Mouse (Mus musculus): Measurements from ENCODE around the gene Igfbp4. TPM values are rescaled to one million over a fixed set of nuclear protein-coding genes. Genes with fewer than 3 reads are reported as not detected.

The Igfbp4 gene
- polyA plus RNA-seq, 1 experiment from 2014 or later: 371 TPM

DNA sequence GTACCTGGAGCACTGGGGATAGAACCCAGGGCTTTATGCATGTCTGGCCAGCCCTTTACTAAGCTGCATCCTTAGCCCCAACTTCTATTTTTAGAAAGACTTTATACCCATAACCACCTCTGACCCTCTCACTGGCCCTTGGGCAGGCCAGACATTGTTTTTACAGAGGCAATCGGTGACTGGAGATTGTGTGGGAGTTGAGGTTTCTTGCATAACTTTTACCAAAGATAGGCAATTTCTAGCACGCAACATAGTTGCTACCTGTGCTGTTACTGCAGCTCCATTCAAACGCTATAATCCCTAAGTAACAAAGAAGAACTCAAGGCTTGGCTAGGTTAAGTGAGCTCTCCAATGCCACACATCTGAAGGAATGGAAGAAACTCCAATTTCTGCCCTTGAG lies 40.5 kb downstream of the Igfbp4 start:
- no peak overlapping the region for H3K27ac ChIP-seq (ENCODE audit: poor library complexity, severe bottlenecking)
- no peak for ATAC-seq (ENCODE audit: insufficient number of reproducible peaks, low FRiP score)
- H3K4me1 ChIP-seq (replicated peaks): peaks cover 16% of the 10 kb centered on the region
- H3K9ac ChIP-seq: no peak overlapping the region
- H3K27me3 ChIP-seq (replicated peaks): no peaks in the 10 kb centered on the region
- H3K4me3 ChIP-seq: no peak overlapping the region
- no peaks in the 10 kb centered on the region for H3K9me3 ChIP-seq (replicated peaks)
- no peaks in the 10 kb centered on the region for H3K36me3 ChIP-seq
- 59% methylated on average over 3 of the region's 3 CpGs for WGBS
- H3K4me2 ChIP-seq: no peak overlapping the region

GRCm38 (mm10) chr11:99082098-99082497 lies 41.1 kb downstream of the Igfbp4 start:
- H3K27ac ChIP-seq (ENCODE audit: poor library complexity, severe bottlenecking): no peak overlapping the region
- H3K4me2 ChIP-seq: no peak overlapping the region
- no peaks in the 10 kb centered on the region for H3K27me3 ChIP-seq (replicated peaks)
- WGBS: 61% methylated on average over 8 of the region's 8 CpGs
- no peaks in the 10 kb centered on the region for H3K9me3 ChIP-seq (replicated peaks)
- H3K4me1 ChIP-seq (replicated peaks): peaks cover 16% of the 10 kb centered on the region
- 0 out of 2 replicates have a peak, but pooled peaks have one; percentile 16 for ATAC-seq (ENCODE audit: insufficient number of reproducible peaks, low FRiP score)
- no peak overlapping the region for H3K4me3 ChIP-seq
- H3K36me3 ChIP-seq: no peaks in the 10 kb centered on the region
- H3K9ac ChIP-seq: no peak overlapping the region

GRCm38 (mm10) chr11:99083516-99083915 lies 42.5 kb downstream of the Igfbp4 start:
- H3K36me3 ChIP-seq: no peaks in the 10 kb centered on the region
- no peak overlapping the region for H3K9ac ChIP-seq
- no peaks in the 10 kb centered on the region for H3K9me3 ChIP-seq (replicated peaks)
- ATAC-seq (ENCODE audit: insufficient number of reproducible peaks, low FRiP score): no peak
- H3K4me1 ChIP-seq (replicated peaks): peaks cover 25% of the 10 kb centered on the region
- no peak overlapping the region for H3K27ac ChIP-seq (ENCODE audit: poor library complexity, severe bottlenecking)
- 89% methylated on average over 8 of the region's 8 CpGs for WGBS
- H3K4me2 ChIP-seq: no peak overlapping the region
- H3K4me3 ChIP-seq: no peak overlapping the region
- no peaks in the 10 kb centered on the region for H3K27me3 ChIP-seq (replicated peaks)

GRCm38 (mm10) chr11:99084366-99084765 lies 43.3 kb downstream of the Igfbp4 start:
- Histone ChIP-seq H3K4me2 (no peak overlapping the region), H3K36me3 (no peaks in the 10 kb centered on the region), H3K27ac (ENCODE audit: poor library complexity, severe bottlenecking) (no peak overlapping the region), H3K27me3 (replicated peaks) (no peaks in the 10 kb centered on the region), H3K9me3 (replicated peaks) (no peaks in the 10 kb centered on the region), H3K4me3 (no peak overlapping the region), H3K4me1 (replicated peaks) (peaks cover 25% of the 10 kb centered on the region), H3K9ac (no peak overlapping the region)
- ATAC-seq (ENCODE audit: insufficient number of reproducible peaks, low FRiP score): no peak
- 37% methylated on average over 9 of the region's 9 CpGs for whole genome bisulfite sequencing

GRCm38 (mm10) chr11:99088486-99088885 lies 47.4 kb downstream of the Igfbp4 start:
- 0 out of 2 replicates have a peak, but pooled peaks cover 9% of the 10 kb centered on the region for H3K4me1 ChIP-seq (replicated peaks)
- H3K9me3 ChIP-seq (replicated peaks): no peaks in the 10 kb centered on the region
- H3K4me2 ChIP-seq: no peak overlapping the region
- no peaks in the 10 kb centered on the region for H3K36me3 ChIP-seq
- 33% methylated on average over 2 of the region's 2 CpGs for WGBS
- no peak overlapping the region for H3K27ac ChIP-seq (ENCODE audit: poor library complexity, severe bottlenecking)
- no peaks in the 10 kb centered on the region for H3K27me3 ChIP-seq (replicated peaks)
- H3K4me3 ChIP-seq: no peak overlapping the region
- no peak for ATAC-seq (ENCODE audit: insufficient number of reproducible peaks, low FRiP score)
- no peak overlapping the region for H3K9ac ChIP-seq

DNA sequence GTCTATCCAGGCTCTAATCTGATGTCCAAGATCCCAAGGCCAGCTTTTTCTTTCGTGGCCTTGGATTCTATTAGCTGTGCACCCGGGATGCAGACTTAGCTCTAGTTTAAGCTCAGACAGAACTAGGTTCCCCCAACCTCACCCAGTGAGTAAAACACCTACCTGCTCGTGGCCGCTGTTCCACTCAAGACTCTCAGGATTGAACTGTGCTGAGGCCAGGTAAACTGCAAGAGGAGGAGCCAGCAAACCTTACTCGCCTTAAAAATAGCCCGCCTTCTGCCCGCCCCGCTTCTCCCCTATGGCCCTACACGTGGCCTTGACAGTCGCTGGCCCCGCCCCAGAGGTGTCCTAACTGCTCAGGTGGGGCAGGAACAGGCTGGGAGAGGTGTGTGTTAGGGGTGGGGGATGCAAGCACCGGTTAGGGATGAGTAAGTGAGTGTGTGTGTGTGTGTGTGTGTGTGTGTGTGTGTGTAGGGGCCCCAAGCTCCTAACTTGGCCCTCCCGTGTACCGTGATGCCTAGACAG lies 48.1 kb downstream of the Igfbp4 start, which contains the start of gene Tns4:
TSS of gene Tns4 (minus strand) at position 230 of the 525 bp plus-strand sequence.
- no peak within 1 kb of the TSS for H3K9ac ChIP-seq
- H3K4me3 ChIP-seq: no peak within 1 kb of the TSS
- H3K27me3 ChIP-seq (replicated peaks): no peaks in the 10 kb centered on the region
- WGBS: 65% methylated on average over 14 of the region's 14 CpGs
- no peak within 1 kb of the TSS for H3K4me2 ChIP-seq
- no peak within 1 kb of the TSS for H3K27ac ChIP-seq (ENCODE audit: poor library complexity, severe bottlenecking)
- H3K36me3 ChIP-seq: no peaks in the 10 kb centered on the region
- no peak for ATAC-seq (ENCODE audit: insufficient number of reproducible peaks, low FRiP score)
- H3K4me1 ChIP-seq (replicated peaks): 0 out of 2 replicates have a peak, but pooled peaks cover 9% of the 10 kb centered on the region
- no peaks in the 10 kb centered on the region for H3K9me3 ChIP-seq (replicated peaks)

- H3K27me3 ChIP-seq (replicated peaks): no peaks in the 10 kb centered on the region
- WGBS: 88% methylated on average over 8 of the region's 8 CpGs
- H3K4me1 ChIP-seq (replicated peaks): 0 out of 2 replicates have a peak, but pooled peaks cover 9% of the 10 kb centered on the region
- no peak overlapping the region for H3K9ac ChIP-seq
- H3K4me3 ChIP-seq: no peak overlapping the region
- no peak overlapping the region for H3K4me2 ChIP-seq
- ATAC-seq (ENCODE audit: insufficient number of reproducible peaks, low FRiP score): no peak
- no peaks in the 10 kb centered on the region for H3K9me3 ChIP-seq (replicated peaks)
- no peaks in the 10 kb centered on the region for H3K36me3 ChIP-seq
- no peak overlapping the region for H3K27ac ChIP-seq (ENCODE audit: poor library complexity, severe bottlenecking)
Measured at GRCm38 (mm10) chr11:99090391-99090790, 49.3 kb downstream of the Igfbp4 start.

GRCm38 (mm10) chr11:99091666-99092065 lies 50.6 kb downstream of the Igfbp4 start:
- no peak overlapping the region for H3K27ac ChIP-seq (ENCODE audit: poor library complexity, severe bottlenecking)
- no peak overlapping the region for H3K4me2 ChIP-seq
- no peaks in the 10 kb centered on the region for H3K36me3 ChIP-seq
- no peaks in the 10 kb centered on the region for H3K9me3 ChIP-seq (replicated peaks)
- 52% methylated on average over 2 of the region's 2 CpGs for WGBS
- no peaks in the 10 kb centered on the region for H3K27me3 ChIP-seq (replicated peaks)
- ATAC-seq (ENCODE audit: insufficient number of reproducible peaks, low FRiP score): no peak
- no peak overlapping the region for H3K4me3 ChIP-seq
- 0 out of 2 replicates have a peak, but pooled peaks cover 9% of the 10 kb centered on the region for H3K4me1 ChIP-seq (replicated peaks)
- no peak overlapping the region for H3K9ac ChIP-seq

DNA sequence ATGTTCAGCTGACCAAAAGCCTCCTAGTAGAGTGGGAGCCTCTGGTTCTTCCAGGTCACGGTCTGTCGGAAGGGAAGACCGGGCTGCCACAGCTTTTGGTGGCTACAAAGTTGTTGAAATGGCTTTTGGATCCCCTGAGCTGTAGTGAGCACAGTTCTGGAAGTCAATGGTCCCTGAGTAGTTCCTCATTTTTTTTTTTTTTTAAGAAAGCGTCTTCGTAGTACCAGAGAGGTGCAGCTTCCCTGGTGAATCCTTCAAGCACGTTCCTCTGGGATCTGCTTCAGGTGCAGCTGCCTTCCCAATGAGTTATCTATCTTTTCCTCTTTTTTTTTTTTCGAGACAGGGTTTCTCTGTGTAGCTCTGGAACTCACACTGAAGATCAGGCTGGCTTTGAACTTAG lies 52.7 kb downstream of the Igfbp4 start:
- no peak overlapping the region for H3K4me2 ChIP-seq
- H3K9ac ChIP-seq: no peak overlapping the region
- H3K9me3 ChIP-seq (replicated peaks): no peaks in the 10 kb centered on the region
- ATAC-seq (ENCODE audit: insufficient number of reproducible peaks, low FRiP score): no peak
- H3K4me1 ChIP-seq (replicated peaks): 0 out of 2 replicates have a peak, but pooled peaks cover 4% of the 10 kb centered on the region
- no peaks in the 10 kb centered on the region for H3K27me3 ChIP-seq (replicated peaks)
- 79% methylated on average over 7 of the region's 7 CpGs for WGBS
- H3K4me3 ChIP-seq: no peak overlapping the region
- H3K27ac ChIP-seq (ENCODE audit: poor library complexity, severe bottlenecking): no peak overlapping the region
- H3K36me3 ChIP-seq: no peaks in the 10 kb centered on the region

- no peaks in the 10 kb centered on the region for H3K9me3 ChIP-seq (replicated peaks)
- ATAC-seq (ENCODE audit: insufficient number of reproducible peaks, low FRiP score): no peak
- H3K36me3 ChIP-seq: no peaks in the 10 kb centered on the region
- H3K4me1 ChIP-seq (replicated peaks): 0 out of 2 replicates have a peak, but pooled peaks cover 4% of the 10 kb centered on the region
- 41% methylated on average over 2 of the region's 2 CpGs for WGBS
- H3K4me3 ChIP-seq: no peak overlapping the region
- no peak overlapping the region for H3K9ac ChIP-seq
- H3K27ac ChIP-seq (ENCODE audit: poor library complexity, severe bottlenecking): no peak overlapping the region
- no peaks in the 10 kb centered on the region for H3K27me3 ChIP-seq (replicated peaks)
- no peak overlapping the region for H3K4me2 ChIP-seq
Measured at GRCm38 (mm10) chr11:99094911-99095676, 54.0 kb downstream of the Igfbp4 start.

GRCm38 (mm10) chr11:99095759-99096158 lies 54.7 kb downstream of the Igfbp4 start:
- Histone ChIP-seq H3K27ac (ENCODE audit: poor library complexity, severe bottlenecking) (no peak overlapping the region), H3K4me2 (no peak overlapping the region), H3K9me3 (replicated peaks) (no peaks in the 10 kb centered on the region), H3K9ac (no peak overlapping the region), H3K4me1 (replicated peaks) (0 out of 2 replicates have a peak, but pooled peaks cover 4% of the 10 kb centered on the region), H3K27me3 (replicated peaks) (no peaks in the 10 kb centered on the region), H3K4me3 (no peak overlapping the region), H3K36me3 (no peaks in the 10 kb centered on the region)
- WGBS: 84% methylated on average over 4 of the region's 4 CpGs
- no peak for ATAC-seq (ENCODE audit: insufficient number of reproducible peaks, low FRiP score)
